Mouse (Mus musculus) intestine, embryonic 15.5 days (tissue): Measurements from ENCODE around the gene 4930402H24Rik. TPM values are rescaled to one million over a fixed set of nuclear protein-coding genes. Genes with fewer than 3 reads are reported as not detected.

Experiments used
- ATAC-seq: fragments of 200-750 bp; cut with Nextera tagmentation; 2 replicates; pipeline ENCODE4 v1.8.0; 2017; ENCODE audit warnings: moderate TSS enrichment, moderate library complexity
- H3K27ac ChIP-seq: fragments of 300-500 bp; sonication (generic); 2 replicates; pipeline ENCODE4 v1.5.1; 2015; ENCODE audit warnings: mild to moderate bottlenecking, inconsistent platforms
- H3K27me3 ChIP-seq: fragments of 300-500 bp; sonication (generic); replicated peaks from 2 replicates; pipeline ENCODE4 v1.6.1; 2015; ENCODE audit warnings: inconsistent platforms
- H3K36me3 ChIP-seq: fragments of 300-500 bp; sonication (generic); 2 replicates; pipeline ENCODE4 v1.6.1; 2015; ENCODE audit warnings: inconsistent platforms
- H3K4me1 ChIP-seq: fragments of 300-500 bp; sonication (generic); replicated peaks from 2 replicates; pipeline ENCODE4 v1.6.1; 2015; ENCODE audit warnings: inconsistent platforms
- H3K4me2 ChIP-seq: fragments of 300-500 bp; sonication (generic); replicated peaks from 2 replicates; pipeline ENCODE4 v1.6.1; 2015; ENCODE audit warnings: mild to moderate bottlenecking, inconsistent platforms
- H3K4me3 ChIP-seq: fragments of 300-500 bp; sonication (generic); replicated peaks from 2 replicates; pipeline ENCODE4 v1.5.1; 2015; ENCODE audit warnings: inconsistent platforms
- H3K9ac ChIP-seq: fragments of 300-500 bp; sonication (generic); 2 replicates; pipeline ENCODE4 v1.6.1; 2015; ENCODE audit warnings: inconsistent platforms
- H3K9me3 ChIP-seq: fragments of 300-500 bp; sonication (generic); 2 replicates; pipeline ENCODE4 v1.6.1; 2016; ENCODE audit warnings: inconsistent platforms
- WGBS: fragments of 180-500 bp; shearing (Covaris S2); methylation state at CpG from one replicate; pipeline ENCODE4 v1.1.7; 2015; 5-methylcytosine and 5-hydroxymethylcytosine counted together
- polyA plus RNA-seq: library from polyadenylated mRNA; unstranded; fragments of >200 nt; fragmentation: Nextera tagmentation; extraction: Ambion mirVana; gene quantifications from 2 replicates; pipeline ENCODE4 v1.2.1, GENCODE M21; 2015

Gene 4930402H24Rik
- polyA plus RNA-seq, 1 experiment from 2014 or later: 25.9 TPM

DNA sequence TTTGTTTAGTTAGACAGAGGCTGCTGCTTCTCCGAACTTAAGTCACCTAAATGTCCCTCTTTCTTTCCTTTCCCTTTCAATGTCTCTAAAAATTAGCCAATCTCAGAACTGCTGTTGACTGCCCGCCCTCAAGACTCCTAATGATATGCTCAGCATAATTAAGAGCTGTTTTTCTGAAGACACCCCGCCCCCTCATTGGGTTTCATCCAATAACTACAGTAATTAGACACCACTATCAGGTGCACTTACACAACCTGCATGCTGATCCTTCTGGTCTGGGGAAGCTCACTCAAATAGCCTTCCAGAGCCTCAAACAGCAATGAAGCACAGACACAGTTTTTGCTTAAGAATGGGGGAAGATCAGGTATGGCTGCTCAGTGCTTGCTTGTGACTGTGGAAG lies 156.5 kb downstream of the 4930402H24Rik start:
- no peak overlapping the region for H3K9ac ChIP-seq
- H3K36me3 ChIP-seq: peaks cover 22% of the 10 kb centered on the region
- no peaks in the 10 kb centered on the region for H3K4me1 ChIP-seq
- H3K9me3 ChIP-seq: no peaks in the 10 kb centered on the region
- no peaks in the 10 kb centered on the region for H3K27me3 ChIP-seq
- no peak overlapping the region for H3K4me2 ChIP-seq
- ATAC-seq: no peak
- H3K4me3 ChIP-seq: no peak overlapping the region
- 81% methylated on average over 3 of the region's 3 CpGs for WGBS
- H3K27ac ChIP-seq: no peak overlapping the region

GRCm38 (mm10) chr2:130743576-130743975 lies 162.6 kb downstream of the 4930402H24Rik start:
- no peak for ATAC-seq
- Histone ChIP-seq H3K9ac (no peak overlapping the region), H3K4me2 (no peak overlapping the region), H3K27me3 (no peaks in the 10 kb centered on the region), H3K4me3 (no peak overlapping the region), H3K4me1 (no peaks in the 10 kb centered on the region), H3K36me3 (peaks cover 41% of the 10 kb centered on the region), H3K27ac (no peak overlapping the region), H3K9me3 (no peaks in the 10 kb centered on the region)
- 96% methylated on average over 1 of the region's 1 CpGs for WGBS

- H3K9ac ChIP-seq: no peak overlapping the region
- WGBS: 69% methylated on average over 4 of the region's 4 CpGs
- no peaks in the 10 kb centered on the region for H3K27me3 ChIP-seq
- no peak overlapping the region for H3K4me3 ChIP-seq
- H3K4me2 ChIP-seq: no peak overlapping the region
- no peaks in the 10 kb centered on the region for H3K4me1 ChIP-seq
- H3K36me3 ChIP-seq: peaks cover 34% of the 10 kb centered on the region
- no peaks in the 10 kb centered on the region for H3K9me3 ChIP-seq
- ATAC-seq: no peak
- H3K27ac ChIP-seq: no peak overlapping the region
Observed at GRCm38 (mm10) chr2:130740096-130740495, 166.1 kb downstream of the 4930402H24Rik start.

- Histone ChIP-seq H3K4me2 (no peak overlapping the region), H3K4me3 (no peak overlapping the region), H3K9me3 (no peaks in the 10 kb centered on the region), H3K4me1 (no peaks in the 10 kb centered on the region), H3K9ac (no peak overlapping the region), H3K36me3 (peaks cover 26% of the 10 kb centered on the region), H3K27ac (no peak overlapping the region), H3K27me3 (no peaks in the 10 kb centered on the region)
- ATAC-seq: no peak
- WGBS: 82% methylated on average over 6 of the region's 6 CpGs
Observed at GRCm38 (mm10) chr2:130738019-130738418, 168.2 kb downstream of the 4930402H24Rik start.

GRCm38 (mm10) chr2:130735281-130735680 lies 170.9 kb downstream of the 4930402H24Rik start:
- no peak overlapping the region for H3K9ac ChIP-seq
- WGBS: 87% methylated on average over 5 of the region's 5 CpGs
- H3K4me2 ChIP-seq: no peak overlapping the region
- no peaks in the 10 kb centered on the region for H3K27me3 ChIP-seq
- H3K4me3 ChIP-seq: no peak overlapping the region
- H3K9me3 ChIP-seq: no peaks in the 10 kb centered on the region
- ATAC-seq: no peak
- no peak overlapping the region for H3K27ac ChIP-seq
- peaks cover 30% of the 10 kb centered on the region for H3K36me3 ChIP-seq
- H3K4me1 ChIP-seq: no peaks in the 10 kb centered on the region

- peaks cover 43% of the 10 kb centered on the region for H3K36me3 ChIP-seq
- 100% methylated on average over 2 of the region's 3 CpGs for WGBS
Observed at GRCm38 (mm10) chr2:130733444-130733843, 172.8 kb downstream of the 4930402H24Rik start.

DNA sequence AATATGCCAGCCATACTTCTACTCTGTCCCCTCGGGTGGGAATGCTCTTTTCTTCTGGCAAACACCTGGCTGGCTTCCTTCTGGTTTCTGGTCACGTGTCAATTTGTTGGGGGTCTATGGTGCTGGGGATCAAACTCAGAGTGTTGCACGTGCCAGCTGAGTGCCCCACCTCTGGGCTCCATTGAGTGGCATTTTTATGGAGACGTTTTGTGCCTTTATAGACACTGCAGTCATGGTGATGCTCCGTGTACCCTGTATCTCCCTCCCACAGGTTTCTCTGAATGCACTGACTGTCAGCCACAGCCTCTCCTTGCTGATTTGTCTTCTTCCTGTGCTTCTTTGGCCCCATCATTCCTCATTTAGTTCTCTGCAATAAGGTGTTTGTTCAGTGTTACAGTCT lies 174.4 kb downstream of the 4930402H24Rik start:
- WGBS: 69% methylated on average over 5 of the region's 5 CpGs
- no peak overlapping the region for H3K27ac ChIP-seq
- H3K36me3 ChIP-seq: peaks cover 53% of the 10 kb centered on the region
- no peaks in the 10 kb centered on the region for H3K27me3 ChIP-seq
- H3K4me3 ChIP-seq: no peak overlapping the region
- no peaks in the 10 kb centered on the region for H3K9me3 ChIP-seq
- H3K4me1 ChIP-seq: no peaks in the 10 kb centered on the region
- no peak overlapping the region for H3K4me2 ChIP-seq
- ATAC-seq: no peak
- no peak overlapping the region for H3K9ac ChIP-seq

More at GRCm38 (mm10) chr2:130733444-130733843, 172.8 kb downstream of the 4930402H24Rik start:
- no peak overlapping the region for H3K4me2 ChIP-seq
- H3K9ac ChIP-seq: no peak overlapping the region
- ATAC-seq: no peak
- no peak overlapping the region for H3K4me3 ChIP-seq
- H3K9me3 ChIP-seq: no peaks in the 10 kb centered on the region
- no peaks in the 10 kb centered on the region for H3K27me3 ChIP-seq
- no peak overlapping the region for H3K27ac ChIP-seq
- no peaks in the 10 kb centered on the region for H3K4me1 ChIP-seq

DNA sequence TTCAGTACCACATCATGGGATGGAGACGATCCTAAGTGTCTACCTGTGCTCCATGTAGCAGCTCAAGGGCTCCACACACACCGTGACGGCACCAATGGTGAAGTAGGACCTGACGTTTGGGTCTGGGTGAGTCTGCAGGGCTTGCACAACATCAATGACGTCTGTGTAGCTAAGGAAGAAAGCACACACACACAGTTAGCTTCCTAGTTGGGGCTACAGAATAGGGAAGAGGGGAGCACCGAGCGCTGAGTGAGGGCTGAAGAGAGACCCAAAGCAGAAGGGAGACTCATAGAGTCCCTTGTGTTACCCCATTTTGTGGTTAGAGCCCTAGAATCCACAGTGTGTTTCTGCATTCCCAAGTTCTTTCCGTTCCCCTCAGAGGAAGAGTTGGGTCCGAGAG lies 175.5 kb downstream of the 4930402H24Rik start:
- H3K36me3 ChIP-seq: peaks cover 50% of the 10 kb centered on the region
- WGBS: 92% methylated on average over 9 of the region's 9 CpGs
- no peak for ATAC-seq

DNA sequence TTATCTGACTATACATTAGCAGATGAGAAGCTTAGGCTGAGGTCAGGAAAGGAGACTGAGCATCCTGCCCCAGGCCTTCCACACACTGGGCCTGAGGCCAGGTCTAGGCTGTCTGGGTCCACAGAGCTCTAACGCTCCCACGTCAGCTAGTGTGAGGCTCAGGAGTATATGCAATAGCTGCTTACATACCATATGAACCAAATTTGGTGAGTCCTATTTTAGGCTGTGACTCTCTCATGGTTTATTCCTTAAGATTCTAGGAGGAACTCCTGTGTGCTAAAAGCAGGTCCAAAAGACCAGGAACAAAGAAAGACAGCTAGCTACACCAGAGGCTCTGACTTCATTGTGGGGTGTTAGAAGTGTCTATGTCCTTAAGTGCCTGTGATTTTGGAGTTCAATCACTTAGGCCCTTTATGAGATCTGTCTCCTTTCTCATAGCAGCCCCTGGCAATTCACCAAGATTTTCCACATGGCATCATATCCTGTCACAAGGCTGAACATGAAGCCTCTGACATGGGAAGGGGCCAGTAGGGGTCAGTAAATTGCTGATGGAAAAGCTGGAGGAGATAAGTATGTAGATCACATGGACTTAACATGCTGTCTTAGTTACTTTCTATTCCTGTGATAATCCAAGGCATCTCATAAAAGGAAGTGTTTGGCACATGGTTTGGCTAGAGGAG lies 177.2 kb downstream of the 4930402H24Rik start:
- H3K4me2 ChIP-seq: no peak overlapping the region
- H3K9ac ChIP-seq: no peak overlapping the region
- no peaks in the 10 kb centered on the region for H3K4me1 ChIP-seq
- 93% methylated on average over 2 of the region's 2 CpGs for WGBS
- H3K36me3 ChIP-seq: peaks cover 44% of the 10 kb centered on the region
- H3K4me3 ChIP-seq: no peak overlapping the region
- ATAC-seq: no peak
- H3K27me3 ChIP-seq: no peaks in the 10 kb centered on the region
- no peak overlapping the region for H3K27ac ChIP-seq
- no peaks in the 10 kb centered on the region for H3K9me3 ChIP-seq

More for the DNA sequence above, 175.5 kb downstream of the 4930402H24Rik start:
- no peak overlapping the region for H3K4me3 ChIP-seq
- no peak overlapping the region for H3K4me2 ChIP-seq
- no peaks in the 10 kb centered on the region for H3K4me1 ChIP-seq
- H3K27ac ChIP-seq: no peak overlapping the region
- no peaks in the 10 kb centered on the region for H3K9me3 ChIP-seq
- H3K27me3 ChIP-seq: no peaks in the 10 kb centered on the region
- H3K9ac ChIP-seq: no peak overlapping the region

DNA sequence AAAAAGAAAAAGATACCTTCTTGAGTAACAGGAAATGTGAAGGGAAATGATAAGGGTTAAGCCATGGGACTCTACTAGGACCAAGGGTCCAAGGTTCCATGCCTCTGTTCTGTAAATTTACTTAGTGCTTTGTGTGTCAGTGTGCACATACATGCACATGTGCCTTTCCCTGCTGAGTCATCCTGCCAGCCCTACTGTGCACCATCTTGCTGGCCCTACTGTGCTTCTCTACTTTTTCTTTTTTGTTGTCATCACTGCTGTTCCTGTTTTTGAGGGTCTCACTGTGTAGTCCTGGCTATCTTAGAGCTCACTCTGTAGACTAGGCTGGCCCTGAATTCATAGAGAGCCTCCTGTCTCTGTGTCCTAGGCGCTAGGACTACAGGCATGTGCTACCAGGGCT lies 178.5 kb downstream of the 4930402H24Rik start:
- Histone ChIP-seq H3K9ac (no peak overlapping the region), H3K9me3 (no peaks in the 10 kb centered on the region), H3K4me3 (no peak overlapping the region), H3K27ac (no peak overlapping the region), H3K4me2 (no peak overlapping the region), H3K27me3 (no peaks in the 10 kb centered on the region), H3K36me3 (peaks cover 44% of the 10 kb centered on the region), H3K4me1 (no peaks in the 10 kb centered on the region)
- 88% methylated on average over 1 of the region's 1 CpGs for WGBS
- ATAC-seq: no peak

DNA sequence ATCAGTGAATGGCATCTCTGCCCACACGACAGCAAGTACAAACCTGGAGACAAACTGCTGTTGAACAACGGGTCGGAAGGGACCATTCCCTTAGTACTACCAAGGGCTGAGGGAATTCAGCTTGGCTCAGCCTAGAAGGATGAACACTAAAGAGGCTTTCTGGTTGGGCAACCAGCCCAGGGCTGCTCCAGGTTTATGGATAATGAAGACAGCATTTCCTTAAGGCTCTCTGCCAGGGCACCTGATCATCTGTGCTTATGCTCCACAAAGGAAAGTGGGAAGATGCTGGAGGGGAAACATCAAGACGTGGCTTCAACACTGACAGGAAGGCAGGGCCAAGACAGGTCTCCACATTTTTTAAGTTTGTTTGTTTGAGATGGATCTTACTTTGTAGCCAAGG lies 181.8 kb downstream of the 4930402H24Rik start:
- Histone ChIP-seq H3K27ac (no peak overlapping the region), H3K9me3 (no peaks in the 10 kb centered on the region), H3K4me1 (no peaks in the 10 kb centered on the region), H3K4me2 (no peak overlapping the region), H3K36me3 (peaks cover 27% of the 10 kb centered on the region), H3K9ac (no peak overlapping the region), H3K4me3 (no peak overlapping the region), H3K27me3 (no peaks in the 10 kb centered on the region)
- ATAC-seq: no peak
- WGBS: 79% methylated on average over 4 of the region's 4 CpGs

GRCm38 (mm10) chr2:130717951-130718350 lies 188.3 kb downstream of the 4930402H24Rik start:
- Histone ChIP-seq H3K4me1 (no peaks in the 10 kb centered on the region), H3K4me2 (no peak overlapping the region), H3K27me3 (no peaks in the 10 kb centered on the region), H3K9me3 (no peaks in the 10 kb centered on the region), H3K9ac (no peak overlapping the region), H3K27ac (no peak overlapping the region), H3K4me3 (no peak overlapping the region), H3K36me3 (peaks cover 17% of the 10 kb centered on the region)
- ATAC-seq: no peak
- 68% methylated on average over 6 of the region's 6 CpGs for WGBS

- H3K4me2 ChIP-seq: no peak overlapping the region
- no peak overlapping the region for H3K27ac ChIP-seq
- no peaks in the 10 kb centered on the region for H3K27me3 ChIP-seq
- no peak for ATAC-seq
- H3K4me3 ChIP-seq: no peak overlapping the region
- H3K4me1 ChIP-seq: no peaks in the 10 kb centered on the region
- H3K36me3 ChIP-seq: 0 out of 2 replicates have a peak, but pooled peaks cover 11% of the 10 kb centered on the region
- H3K9me3 ChIP-seq: no peaks in the 10 kb centered on the region
- no peak overlapping the region for H3K9ac ChIP-seq
- WGBS: 57% methylated on average over 10 of the region's 10 CpGs
Observed at GRCm38 (mm10) chr2:130707057-130707456, 199.1 kb downstream of the 4930402H24Rik start.
